Mouse (Mus musculus) midbrain, embryonic 13.5 days (tissue): ENCODE measurements at regions not wholly inside any gene's neighbourhood (a gene's known extent, or its start where the extent isn't known, plus 50 kb on each side); places are given as distances from the start of the nearest gene placed in this dataset.
A peak's percentile ranks its signal among the peaks of the same experiment; 100 is the strongest.
"Not testable (repeated sequence)": the region's sequence is repeated elsewhere in the genome, so short reads cannot be mapped to it uniquely, and the experiment has no call there.

Experiments
- ATAC-seq: fragments of 200-750 bp; cut with Nextera tagmentation; 2 replicates; pipeline ENCODE4 v1.8.0; 2017; ENCODE audit warnings: mild to moderate bottlenecking, moderate TSS enrichment, moderate library complexity
- H3K27ac ChIP-seq: fragments of 300-500 bp; sonication (generic); 2 replicates; pipeline ENCODE4 v1.5.1; 2015; ENCODE audit warnings: inconsistent platforms, mild to moderate bottlenecking, moderate library complexity
- H3K27me3 ChIP-seq: fragments of 300-500 bp; sonication (generic); 2 replicates; pipeline ENCODE4 v1.6.1; 2015; ENCODE audit warnings: mild to moderate bottlenecking, inconsistent platforms
- H3K36me3 ChIP-seq: fragments of 300-500 bp; sonication (generic); 2 replicates; pipeline ENCODE4 v1.6.1; 2015; ENCODE audit warnings: mild to moderate bottlenecking, inconsistent platforms
- H3K4me1 ChIP-seq: fragments of 300-500 bp; sonication (generic); replicated peaks from 2 replicates; pipeline ENCODE4 v1.6.1; 2015; ENCODE audit warnings: inconsistent platforms
- H3K4me2 ChIP-seq: fragments of 300-500 bp; sonication (generic); replicated peaks from 2 replicates; pipeline ENCODE4 v1.6.1; 2015; ENCODE audit warnings: moderate library complexity, mild to moderate bottlenecking, inconsistent platforms
- H3K4me3 ChIP-seq: fragments of 300-500 bp; sonication (generic); replicated peaks from 2 replicates; pipeline ENCODE4 v1.5.1; 2015; ENCODE audit warnings: mild to moderate bottlenecking, inconsistent platforms
- H3K9ac ChIP-seq: fragments of 300-500 bp; sonication (generic); replicated peaks from 2 replicates; pipeline ENCODE4 v1.6.1; 2015; ENCODE audit warnings: mild to moderate bottlenecking, inconsistent platforms
- H3K9me3 ChIP-seq: fragments of 300-500 bp; sonication (generic); 2 replicates; pipeline ENCODE4 v1.6.1; 2016; ENCODE audit warnings: mild to moderate bottlenecking, inconsistent platforms
- WGBS: fragments of 180-500 bp; shearing (Covaris S2); methylation state at CpG from one replicate; pipeline ENCODE4 v1.1.7; 2015; 5-methylcytosine and 5-hydroxymethylcytosine counted together

- Histone ChIP-seq H3K27me3 (no peaks in the 10 kb centered on the region), H3K4me2 (no peak overlapping the region), H3K27ac (no peak overlapping the region), H3K9me3 (no peaks in the 10 kb centered on the region), H3K9ac (no peak overlapping the region), H3K4me3 (no peak overlapping the region), H3K36me3 (no peaks in the 10 kb centered on the region), H3K4me1 (no peaks in the 10 kb centered on the region)
- ATAC-seq: no peak
- 85% methylated on average over 13 of the region's 13 CpGs for WGBS
These were observed 54.0 kb upstream of the Cnep1r1 start for GRCm38 (mm10) chr8:88064414-88065110.

- H3K4me1 ChIP-seq, H3K4me3 ChIP-seq, H3K9me3 ChIP-seq, ATAC-seq, H3K27ac ChIP-seq, H3K4me2 ChIP-seq, H3K9ac ChIP-seq, H3K36me3 ChIP-seq, H3K27me3 ChIP-seq: not testable (repeated sequence)
- WGBS: 90% methylated on average over 1 of the region's 1 CpGs
These were observed 59.5 kb upstream of the Cnep1r1 start for GRCm38 (mm10) chr8:88059107-88059506.

GRCm38 (mm10) chr8:88057686-88058234, 60.8 kb upstream of the Cnep1r1 start:
- H3K36me3 ChIP-seq: no peaks in the 10 kb centered on the region
- no peak overlapping the region for H3K9ac ChIP-seq
- no peak overlapping the region for H3K4me3 ChIP-seq
- no peak overlapping the region for H3K27ac ChIP-seq
- no peak overlapping the region for H3K4me2 ChIP-seq
- 91% methylated on average over 7 of the region's 7 CpGs for WGBS
- ATAC-seq: no peak
- no peaks in the 10 kb centered on the region for H3K4me1 ChIP-seq
- H3K9me3 ChIP-seq: no peaks in the 10 kb centered on the region
- no peaks in the 10 kb centered on the region for H3K27me3 ChIP-seq

- Histone ChIP-seq H3K4me1 (no peaks in the 10 kb centered on the region), H3K27me3 (no peaks in the 10 kb centered on the region), H3K9me3 (no peaks in the 10 kb centered on the region), H3K4me3 (no peak overlapping the region), H3K9ac (no peak overlapping the region), H3K4me2 (no peak overlapping the region), H3K27ac (no peak overlapping the region), H3K36me3 (no peaks in the 10 kb centered on the region)
- 90% methylated on average over 10 of the region's 10 CpGs for WGBS
- no peak for ATAC-seq
These were observed 67.9 kb upstream of the Cnep1r1 start for GRCm38 (mm10) chr8:88050651-88051050.

GRCm38 (mm10) chr8:88049091-88049490, 69.5 kb upstream of the Cnep1r1 start:
- 87% methylated on average over 5 of the region's 5 CpGs for WGBS
- no peak for ATAC-seq
- Histone ChIP-seq H3K4me3 (no peak overlapping the region), H3K4me2 (no peak overlapping the region), H3K27me3 (no peaks in the 10 kb centered on the region), H3K36me3 (no peaks in the 10 kb centered on the region), H3K9ac (no peak overlapping the region), H3K4me1 (no peaks in the 10 kb centered on the region), H3K27ac (no peak overlapping the region), H3K9me3 (no peaks in the 10 kb centered on the region)

GRCm38 (mm10) chr8:88045995-88046394, 72.6 kb upstream of the Cnep1r1 start:
- Histone ChIP-seq H3K9me3 (no peaks in the 10 kb centered on the region), H3K4me3 (no peak overlapping the region), H3K27ac (no peak overlapping the region), H3K36me3 (no peaks in the 10 kb centered on the region), H3K4me1 (no peaks in the 10 kb centered on the region), H3K9ac (no peak overlapping the region), H3K4me2 (no peak overlapping the region), H3K27me3 (no peaks in the 10 kb centered on the region)
- no peak for ATAC-seq
- 78% methylated on average over 4 of the region's 4 CpGs for WGBS

GRCm38 (mm10) chr8:88039286-88039685, 79.3 kb upstream of the Cnep1r1 start:
- H3K4me1 ChIP-seq: 0 out of 2 replicates have a peak, but pooled peaks cover 3% of the 10 kb centered on the region
- H3K36me3 ChIP-seq: no peaks in the 10 kb centered on the region
- H3K4me3 ChIP-seq: no peak overlapping the region
- H3K9ac ChIP-seq: no peak overlapping the region
- ATAC-seq: peak; percentile 62
- no peaks in the 10 kb centered on the region for H3K9me3 ChIP-seq
- no peak overlapping the region; the same call in 1 of the 2 replicates for H3K27ac ChIP-seq
- 16% methylated on average over 6 of the region's 6 CpGs for WGBS
- no peaks in the 10 kb centered on the region for H3K27me3 ChIP-seq
- H3K4me2 ChIP-seq: no peak overlapping the region

GRCm38 (mm10) chr8:88037994-88038393, 78.6 kb upstream of the Zfp423 start:
- Histone ChIP-seq H3K4me1 (0 out of 2 replicates have a peak, but pooled peaks cover 3% of the 10 kb centered on the region), H3K27me3 (no peaks in the 10 kb centered on the region), H3K9ac (no peak overlapping the region), H3K9me3 (no peaks in the 10 kb centered on the region), H3K4me3 (no peak overlapping the region), H3K4me2 (no peak overlapping the region), H3K27ac (no peak overlapping the region), H3K36me3 (no peaks in the 10 kb centered on the region)
- ATAC-seq: peak; percentile 66
- WGBS: 92% methylated on average over 2 of the region's 2 CpGs

- Histone ChIP-seq H3K36me3 (no peaks in the 10 kb centered on the region), H3K9me3 (no peaks in the 10 kb centered on the region), H3K27ac (no peak overlapping the region), H3K4me3 (no peak overlapping the region), H3K4me1 (no peaks in the 10 kb centered on the region), H3K27me3 (no peaks in the 10 kb centered on the region), H3K9ac (no peak overlapping the region), H3K4me2 (no peak overlapping the region)
- WGBS: 77% methylated on average over 6 of the region's 6 CpGs
- ATAC-seq: no peak
These were observed 73.7 kb upstream of the Zfp423 start for GRCm38 (mm10) chr8:88033054-88033453.

GRCm38 (mm10) chr8:88024496-88024895, 65.1 kb upstream of the Zfp423 start:
- Histone ChIP-seq H3K4me2 (no peak overlapping the region), H3K27ac (no peak overlapping the region), H3K9ac (no peak overlapping the region), H3K36me3 (no peaks in the 10 kb centered on the region), H3K4me1 (peaks cover 23% of the 10 kb centered on the region), H3K4me3 (no peak overlapping the region), H3K9me3 (no peaks in the 10 kb centered on the region), H3K27me3 (peaks cover 3% of the 10 kb centered on the region; the same call in 1 of the 2 replicates)
- WGBS: 91% methylated on average over 14 of the region's 14 CpGs
- ATAC-seq: no peak

GRCm38 (mm10) chr8:88023423-88023822, 64.0 kb upstream of the Zfp423 start:
- Histone ChIP-seq H3K4me3 (no peak overlapping the region), H3K27ac (no peak overlapping the region), H3K9ac (no peak overlapping the region), H3K4me1 (peaks cover 24% of the 10 kb centered on the region), H3K9me3 (peaks cover 3% of the 10 kb centered on the region; the same call in 1 of the 2 replicates), H3K27me3 (peaks cover 3% of the 10 kb centered on the region; the same call in 1 of the 2 replicates), H3K4me2 (no peak overlapping the region), H3K36me3 (no peaks in the 10 kb centered on the region)
- 13% methylated on average over 5 of the region's 5 CpGs for WGBS
- ATAC-seq: peak; percentile 85

- peak overlapping the region; percentile 29; the same call in 1 of the 2 replicates for H3K9ac ChIP-seq
- 38% methylated on average over 16 of the region's 16 CpGs for WGBS
- no peak overlapping the region for H3K4me2 ChIP-seq
- H3K4me3 ChIP-seq: no peak overlapping the region
- H3K27me3 ChIP-seq: peaks cover 3% of the 10 kb centered on the region; the same call in 1 of the 2 replicates
- H3K36me3 ChIP-seq: no peaks in the 10 kb centered on the region
- H3K27ac ChIP-seq: peak overlapping the region; percentile 26; the same call in 1 of the 2 replicates
- H3K9me3 ChIP-seq: peaks cover 6% of the 10 kb centered on the region; the same call in 1 of the 2 replicates
- H3K4me1 ChIP-seq: peaks cover 24% of the 10 kb centered on the region
- peak; percentile 25 for ATAC-seq
These were observed 63.5 kb upstream of the Zfp423 start for GRCm38 (mm10) chr8:88022776-88023385.
